Mouse (Mus musculus) kidney, adult 11 months (tissue): ENCODE measurements around the gene Methig1.
"Not testable (repeated sequence)": the region's sequence is repeated elsewhere in the genome, so short reads cannot be mapped to it uniquely, and the experiment has no call there.

ENCODE experiments used
- DNase-seq: peaks from one replicate; pipeline ENCODE4 v3.0.0; 2022

Methig1 gene

GRCm38 (mm10) chr15:100341314-100341980 is 11.5 kb upstream of the Methig1 start:
- DNase-seq = peak; percentile 46

- peak; percentile 55 for DNase-seq
These were observed 7.5 kb upstream of the Methig1 start for GRCm38 (mm10) chr15:100345484-100345883.

GRCm38 (mm10) chr15:100346761-100347160 is 6.2 kb upstream of the Methig1 start:
- DNase-seq = peak; percentile 74

GRCm38 (mm10) chr15:100349496-100349895 is 3.5 kb upstream of the Methig1 start:
- peak; percentile 90 for DNase-seq

GRCm38 (mm10) chr15:100351501-100352060 is 1.4 kb upstream of the Methig1 start:
- peak; percentile 35 for DNase-seq

- not testable (repeated sequence) for DNase-seq
These were observed 450 bp downstream of the Methig1 start for GRCm38 (mm10) chr15:100353399-100353798.

- no peak for DNase-seq
These were observed 2.9 kb downstream of the Methig1 start for GRCm38 (mm10) chr15:100355876-100356275.

GRCm38 (mm10) chr15:100364242-100364641 is 11.3 kb downstream of the Methig1 start, which contains the start of gene Higd1c:
TSS of gene Higd1c (plus strand) at chr15:100364542.
- no peak for DNase-seq

GRCm38 (mm10) chr15:100365967-100366366 is 13.0 kb downstream of the Methig1 start:
- DNase-seq = not testable (repeated sequence)

GRCm38 (mm10) chr15:100367119-100367518 is 14.2 kb downstream of the Methig1 start:
- no peak for DNase-seq

GRCm38 (mm10) chr15:100375066-100375465 is 22.1 kb downstream of the Methig1 start:
- peak; percentile 58 for DNase-seq

GRCm38 (mm10) chr15:100377847-100378505 is 25.0 kb downstream of the Methig1 start:
- not testable (repeated sequence) for DNase-seq

- no peak for DNase-seq
These were observed 26.7 kb downstream of the Methig1 start for GRCm38 (mm10) chr15:100379658-100380057.

GRCm38 (mm10) chr15:100380104-100380503 is 27.2 kb downstream of the Methig1 start:
- DNase-seq = no peak

GRCm38 (mm10) chr15:100385705-100386104 is 32.8 kb downstream of the Methig1 start:
- no peak for DNase-seq

- DNase-seq = no peak
These were observed 34.7 kb downstream of the Methig1 start for GRCm38 (mm10) chr15:100387544-100388223.

GRCm38 (mm10) chr15:100388224-100388835 is 35.4 kb downstream of the Methig1 start:
- DNase-seq = no peak

GRCm38 (mm10) chr15:100388886-100389285 is 35.9 kb downstream of the Methig1 start:
- DNase-seq = no peak

- DNase-seq = no peak
These were observed 38.1 kb downstream of the Methig1 start for GRCm38 (mm10) chr15:100391066-100391465.

GRCm38 (mm10) chr15:100391599-100391998 is 38.6 kb downstream of the Methig1 start:
- DNase-seq = no peak

GRCm38 (mm10) chr15:100393016-100393415 is 40.1 kb downstream of the Methig1 start:
- DNase-seq = no peak

GRCm38 (mm10) chr15:100395561-100395960 is 42.6 kb downstream of the Methig1 start:
- no peak for DNase-seq
